Mouse (Mus musculus) C2C12 (cell line): ENCODE results near the gene Atn1.

Experiments used
- CTCF ChIP-seq: IDR thresholded peaks from one replicate; pipeline ENCODE4 v1.5.1; 2011; ENCODE audit not compliant: control insufficient read depth, insufficient read depth, insufficient read length
- MAX ChIP-seq: IDR thresholded peaks from one replicate; pipeline ENCODE4 v1.6.1; 2011; ENCODE audit warnings: mild to moderate bottlenecking, control low read depth
- MYOG ChIP-seq: IDR thresholded peaks from one replicate; pipeline ENCODE4 v1.6.1; 2011; ENCODE audit not compliant: control insufficient read depth, insufficient read length; ENCODE audit errors: extremely low read depth
- USF1 ChIP-seq: IDR thresholded peaks from one replicate; pipeline ENCODE4 v1.6.1; 2011; ENCODE audit warnings: low read depth, mild to moderate bottlenecking, control low read depth, moderate library complexity

GRCm38 (mm10) chr6:124758849-124759232 lies 2.5 kb upstream of the Atn1 start:
- TF ChIP-seq CTCF (no peak), MAX (no peak), MYOG (no peak), USF1 (no peak)
